Mouse (Mus musculus) lung, postnatal 25 days (tissue): ENCODE measurements around the gene Agpat4.
A peak's percentile ranks its signal among the peaks of the same experiment; 100 is the strongest.

Experiments
- DNase-seq: peaks from one replicate; pipeline ENCODE4 v3.0.0; 2022; ENCODE audit warnings: low spot score

Agpat4 gene

DNA sequence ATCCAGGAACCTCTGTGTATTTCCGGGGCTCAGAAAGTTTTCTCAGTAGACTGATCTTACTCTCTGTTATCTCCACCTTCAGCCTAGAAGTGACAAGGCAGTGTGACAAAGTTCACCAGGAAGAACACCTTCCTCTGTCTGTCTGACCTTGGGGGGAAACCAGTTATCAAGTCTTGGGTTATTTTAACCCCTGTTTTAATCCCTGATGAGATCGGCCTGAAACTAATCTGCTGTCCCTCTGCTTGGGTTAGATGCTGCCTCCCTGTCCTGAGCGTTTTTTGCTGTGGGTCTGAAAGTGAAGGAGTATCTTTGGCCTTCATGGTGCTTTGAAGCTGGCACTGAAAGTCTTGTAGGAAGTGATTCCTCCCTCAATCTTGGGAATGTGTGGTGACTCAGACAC is 4.7 kb downstream of the Agpat4 start:
- no peak for DNase-seq

DNA sequence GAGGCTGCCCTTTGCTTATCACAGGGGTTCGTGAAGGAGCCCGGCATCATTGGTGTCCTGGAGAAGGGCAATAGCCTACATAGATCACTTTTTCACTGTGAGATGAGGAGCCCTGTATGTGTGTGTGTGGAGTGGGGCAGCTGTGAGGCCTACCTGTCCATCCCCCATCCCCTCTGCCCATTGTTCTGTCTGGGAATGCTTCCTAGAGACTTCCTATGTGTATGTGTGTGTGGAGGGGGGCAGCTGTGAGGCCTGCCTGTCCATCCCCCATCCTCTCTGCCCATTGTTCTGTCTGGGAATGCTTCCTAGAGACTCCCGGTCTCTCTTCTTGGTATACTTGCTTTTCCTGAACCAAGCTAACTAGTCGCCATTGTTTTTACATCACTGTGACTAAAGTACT is 8.6 kb downstream of the Agpat4 start:
- DNase-seq: no peak

DNA sequence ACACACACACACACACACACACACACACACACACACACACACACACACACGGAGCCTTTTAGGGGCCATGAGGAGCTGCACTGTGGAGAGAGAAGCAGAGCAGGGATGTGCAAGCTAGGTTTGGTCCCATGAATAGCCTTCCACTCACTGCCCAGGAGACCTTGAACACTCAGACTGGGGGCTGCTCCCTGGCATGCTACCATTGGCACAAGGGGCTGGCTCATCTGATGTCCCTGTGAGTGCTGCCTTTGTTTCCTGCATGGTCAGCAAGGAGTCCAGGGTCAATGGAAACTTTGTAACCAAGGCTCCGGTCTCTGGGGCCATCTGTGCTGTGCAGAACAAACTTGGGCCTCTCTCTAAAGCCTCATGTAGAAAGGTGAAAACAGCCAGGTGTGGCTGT is 10.5 kb downstream of the Agpat4 start:
- no peak for DNase-seq

DNA sequence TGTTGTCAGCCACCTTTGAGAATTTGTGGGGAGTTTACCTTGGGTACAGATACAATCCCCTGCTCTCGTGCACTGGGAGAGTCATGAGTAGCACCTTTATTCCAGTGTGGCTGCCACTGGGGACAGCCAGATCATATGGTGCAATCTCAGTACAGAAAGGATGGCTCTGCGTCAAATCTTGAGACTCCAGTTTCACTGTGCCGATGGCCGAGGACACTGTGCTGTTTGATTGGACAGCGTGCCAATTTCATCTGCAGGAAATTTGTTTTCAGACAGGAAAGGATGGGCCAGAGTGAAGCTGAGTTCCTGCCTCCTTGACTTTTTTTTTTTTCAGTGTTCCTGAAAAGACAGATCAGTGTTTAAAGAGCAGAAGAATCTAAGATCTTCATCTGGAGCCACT is 12.7 kb downstream of the Agpat4 start:
- DNase-seq: peak; percentile 69

DNA sequence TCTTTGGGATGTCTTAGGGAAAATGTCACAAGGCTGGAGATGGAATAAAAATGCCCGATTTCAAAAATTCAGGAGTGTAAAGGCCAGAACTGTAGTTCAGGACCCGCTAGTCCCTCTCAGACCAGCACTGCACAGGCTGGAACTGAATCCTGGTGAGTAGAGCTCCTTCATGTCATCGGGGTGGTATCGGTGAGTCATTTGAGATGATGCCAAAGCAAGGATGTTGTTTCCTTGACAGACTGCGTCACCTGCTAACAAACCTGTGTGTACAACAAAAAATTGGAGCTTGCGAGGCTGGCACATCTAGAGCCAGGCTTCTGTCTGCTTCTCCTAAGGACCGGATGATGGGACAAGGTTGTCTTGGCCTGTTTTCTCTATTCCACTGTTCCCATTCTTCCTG is 13.1 kb downstream of the Agpat4 start:
- DNase-seq: no peak

DNA sequence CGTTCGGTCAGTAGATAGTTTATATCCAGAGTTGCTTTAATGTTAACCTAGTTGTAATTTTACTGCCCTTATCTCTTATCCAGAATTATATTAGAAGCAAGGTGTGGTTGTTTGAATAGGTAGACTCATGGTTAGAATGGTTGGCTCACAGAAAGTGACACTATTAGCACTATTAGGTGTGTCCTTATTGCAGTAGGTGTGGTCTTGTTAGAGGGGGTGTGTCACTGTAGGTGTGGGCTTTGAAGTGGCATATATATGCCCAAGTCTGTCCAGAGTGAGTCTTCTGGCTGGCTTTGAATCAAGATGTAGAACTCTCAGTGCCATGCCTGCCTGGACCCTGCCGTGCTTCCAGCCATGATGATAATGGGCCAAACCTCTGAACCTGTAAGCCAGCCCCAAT is 14.4 kb downstream of the Agpat4 start:
- DNase-seq: no peak

DNA sequence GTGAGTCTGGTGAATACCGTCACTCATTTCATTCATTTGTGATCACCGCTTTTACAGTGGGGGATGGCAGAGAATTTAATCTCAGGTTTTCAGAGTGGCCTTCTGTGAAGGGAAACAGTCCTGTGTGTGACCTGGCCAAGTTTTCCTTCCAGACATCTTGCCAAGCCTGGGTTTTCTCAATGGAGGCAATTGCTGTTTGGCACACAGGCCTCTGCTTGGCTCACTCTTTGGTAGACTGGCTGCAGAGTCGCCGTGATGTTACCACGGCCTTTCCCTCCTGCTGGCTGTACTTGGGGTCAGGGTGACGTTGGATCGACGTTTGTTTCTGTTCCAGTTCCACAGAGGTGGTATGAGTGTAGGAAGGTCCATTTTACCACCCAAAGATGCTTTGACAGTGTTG is 15.5 kb downstream of the Agpat4 start:
- DNase-seq: no peak

DNA sequence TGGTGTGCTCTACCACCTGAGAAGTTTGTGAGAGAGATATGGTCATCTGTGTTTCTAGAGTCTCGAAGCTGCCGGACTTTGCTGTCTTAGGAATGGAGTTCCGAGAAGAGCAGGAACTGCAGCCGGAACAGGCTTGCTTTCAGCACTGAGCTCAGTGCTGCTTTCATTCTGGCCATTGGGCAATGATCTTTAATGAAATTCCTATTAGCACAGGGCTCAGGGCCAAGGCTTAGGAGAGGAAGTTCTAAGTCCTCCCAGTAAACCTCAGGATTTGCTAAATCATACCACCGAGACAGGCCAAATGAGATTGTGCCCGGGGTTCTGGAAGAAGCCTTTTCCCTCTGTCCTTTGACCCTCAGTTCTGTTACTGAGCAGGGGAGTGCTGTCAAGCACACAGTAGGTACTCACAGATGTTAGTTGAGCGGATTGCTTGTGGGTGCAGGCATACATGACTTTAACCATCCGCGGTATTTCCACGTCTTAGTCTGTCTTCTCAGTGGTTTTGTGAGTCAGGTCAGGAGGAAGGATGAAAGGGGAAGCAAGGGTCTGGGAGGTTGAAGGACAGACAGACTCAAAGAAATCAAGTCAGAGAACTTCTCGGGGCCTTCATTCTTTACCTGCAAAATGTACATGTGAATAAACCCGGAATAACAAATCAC is 16.6 kb downstream of the Agpat4 start:
- peak; percentile 56 for DNase-seq

DNA sequence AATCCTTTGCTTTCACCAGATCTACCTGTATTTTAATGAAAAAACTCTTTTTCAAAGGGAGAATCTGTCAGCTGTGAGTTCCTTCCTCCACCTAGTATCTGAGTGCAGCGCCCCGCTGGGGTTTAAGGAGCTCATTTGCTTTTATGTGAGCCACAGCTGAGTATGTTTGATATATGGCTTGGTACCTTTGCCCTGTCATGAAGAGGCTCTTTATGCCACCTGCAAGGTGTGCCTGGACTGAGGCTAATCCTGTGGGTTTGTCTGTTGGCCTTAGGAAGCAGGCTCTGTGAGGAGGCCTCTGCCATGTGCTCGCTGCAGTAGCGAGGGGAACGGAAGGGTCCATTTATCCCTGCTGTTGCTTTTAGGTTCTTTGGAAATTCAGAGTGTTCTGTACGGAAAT is 19.9 kb downstream of the Agpat4 start:
- no peak for DNase-seq

DNA sequence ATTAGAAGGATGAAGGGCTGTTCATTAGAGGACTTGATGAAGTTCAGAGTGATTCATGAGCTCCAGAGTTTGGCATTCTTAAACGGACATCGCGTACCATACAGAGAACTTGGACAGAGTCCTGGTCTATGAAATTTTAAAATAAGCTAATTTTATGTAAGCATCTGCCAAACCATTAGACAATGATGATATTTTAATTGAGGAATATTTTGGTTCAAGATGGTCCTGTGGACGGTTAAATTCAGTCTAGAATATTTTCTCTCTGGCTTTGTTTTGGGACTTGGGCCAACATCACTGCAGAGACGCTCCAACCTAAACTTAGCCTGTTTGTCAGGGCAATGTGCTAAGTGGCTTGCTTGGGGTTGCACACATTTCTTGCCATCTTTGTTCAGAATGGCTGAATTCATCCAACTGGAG is 25.5 kb downstream of the Agpat4 start:
- DNase-seq: no peak

DNA sequence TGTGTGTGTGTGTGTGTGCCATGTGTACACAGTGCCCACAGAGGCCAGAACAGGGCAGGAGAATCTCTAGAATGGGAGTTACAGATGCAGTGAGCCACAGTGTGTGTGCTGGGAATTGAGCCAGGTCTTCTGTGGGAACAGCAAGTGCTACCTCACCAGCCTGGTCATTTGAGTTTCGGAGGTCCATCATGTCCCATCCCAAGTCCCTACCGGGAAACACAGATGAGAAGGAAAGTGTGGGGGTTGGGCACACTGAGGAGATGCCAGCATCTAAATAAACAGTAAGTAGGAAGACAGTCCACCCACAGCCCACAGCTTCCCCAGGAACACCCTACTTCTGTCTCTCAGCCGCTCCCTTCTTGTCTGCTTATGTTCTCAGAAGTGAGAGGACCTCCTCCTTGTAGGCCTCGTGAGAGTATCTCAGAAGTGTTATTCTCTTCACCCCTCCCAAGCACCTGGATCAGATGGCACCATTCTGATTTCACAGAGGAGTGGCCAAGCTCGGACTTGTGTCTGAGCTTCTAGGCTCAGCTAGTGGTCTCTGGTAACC is 27.7 kb downstream of the Agpat4 start:
- DNase-seq: peak; percentile 70

DNA sequence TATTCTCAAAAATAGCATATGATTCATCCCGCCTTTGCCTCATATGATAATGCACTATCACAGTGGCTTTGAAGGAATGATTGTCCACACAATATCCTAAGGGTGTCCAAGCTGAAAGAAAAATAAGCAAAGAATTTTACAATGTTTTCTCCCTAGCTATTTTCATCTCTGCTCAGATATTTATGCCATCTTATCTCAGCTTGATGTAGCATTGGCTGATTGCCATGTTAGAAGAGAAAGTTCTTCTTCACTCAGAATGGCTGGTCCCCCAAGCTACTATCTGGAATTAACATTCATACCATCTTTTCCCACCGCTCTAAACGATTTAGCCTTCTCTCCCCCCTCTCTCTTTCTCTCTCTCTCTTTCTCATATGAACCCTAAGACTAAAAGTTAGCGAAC is 29.3 kb downstream of the Agpat4 start:
- no peak for DNase-seq

DNA sequence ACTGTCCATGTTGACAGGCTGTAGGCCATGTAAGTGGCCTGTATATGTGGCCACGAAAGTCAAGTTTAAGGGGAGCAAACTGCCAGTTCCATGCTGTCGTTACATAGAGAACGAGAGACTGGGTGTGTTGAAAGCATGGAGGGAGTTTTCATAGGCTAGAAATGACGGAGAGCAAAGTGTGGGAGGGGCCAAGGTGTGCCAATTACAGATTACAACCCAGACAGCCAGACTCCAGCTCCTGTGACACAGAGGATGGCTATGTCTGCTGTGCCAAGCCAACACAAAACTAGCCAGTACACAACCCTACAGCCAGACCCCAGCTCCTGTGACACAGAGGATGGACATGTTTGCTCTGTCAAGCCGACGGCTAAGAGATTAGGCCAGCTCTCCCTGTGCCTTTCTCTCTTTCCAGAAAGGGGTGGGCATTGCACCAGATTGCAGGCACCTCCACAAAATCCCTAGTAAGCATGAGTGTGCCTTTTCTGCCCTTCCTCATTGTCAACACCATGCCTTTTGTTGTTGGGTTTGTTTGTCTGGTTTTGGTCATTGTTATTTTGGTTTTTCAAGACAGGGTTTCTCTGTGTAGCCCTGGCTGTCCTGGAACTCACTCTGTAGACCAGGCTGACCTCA is 30.8 kb downstream of the Agpat4 start:
- DNase-seq: no peak

DNA sequence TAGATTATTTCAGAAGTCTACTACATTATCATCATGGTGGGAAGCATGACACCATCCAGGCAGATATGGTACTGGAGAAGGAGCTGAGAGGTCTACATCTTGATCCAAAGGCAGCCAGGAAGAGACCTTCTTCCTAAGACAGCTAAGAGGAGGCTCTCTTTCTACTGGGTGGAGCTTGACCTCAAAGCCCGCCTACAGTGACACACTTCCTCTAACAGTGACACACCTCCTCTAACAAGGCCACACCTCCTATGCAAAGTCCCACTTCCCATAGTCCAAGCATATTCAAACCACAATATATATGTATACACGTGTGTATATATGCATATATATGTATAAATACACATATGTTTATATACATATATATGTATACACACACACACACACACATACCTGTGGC is 32.5 kb downstream of the Agpat4 start:
- no peak for DNase-seq

DNA sequence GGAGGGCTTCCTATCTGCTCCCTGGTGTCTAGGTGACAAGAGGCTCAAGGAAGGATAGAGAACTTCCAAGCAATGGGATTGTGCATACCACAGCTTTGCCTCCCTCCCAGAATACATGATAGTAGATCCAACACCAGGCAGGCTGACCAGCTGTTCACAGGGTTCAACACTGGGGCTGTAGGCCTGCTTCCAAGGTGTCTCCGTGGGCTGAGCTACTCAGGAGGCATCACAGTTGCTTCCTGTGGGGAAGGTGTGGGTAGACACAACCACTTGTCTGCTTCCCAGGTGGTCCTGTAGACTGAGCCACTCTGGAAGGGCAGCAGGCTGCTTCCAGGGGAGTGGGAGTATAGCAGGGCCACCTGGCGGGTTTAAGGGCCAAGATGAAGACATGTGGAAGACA is 35.8 kb downstream of the Agpat4 start:
- no peak for DNase-seq

DNA sequence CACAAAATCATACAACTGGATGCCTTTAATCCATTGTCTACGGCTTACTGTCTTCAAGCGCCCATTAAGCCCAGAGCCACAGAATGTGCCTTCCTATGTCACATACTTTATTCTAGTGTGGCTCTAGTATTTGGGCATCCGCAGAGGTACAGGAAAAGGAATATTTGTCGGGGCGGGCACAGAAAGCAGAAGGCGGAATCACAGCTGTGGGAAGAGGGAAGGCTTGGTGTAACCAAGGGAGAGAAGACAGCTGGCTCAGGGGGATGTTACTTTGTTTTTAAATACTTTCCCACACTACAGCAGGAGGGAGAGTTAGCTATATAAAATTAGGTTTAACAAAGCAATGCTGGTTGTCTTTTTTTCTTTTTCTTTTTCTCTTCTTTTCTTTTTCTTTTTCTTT is 36.7 kb downstream of the Agpat4 start:
- no peak for DNase-seq

DNA sequence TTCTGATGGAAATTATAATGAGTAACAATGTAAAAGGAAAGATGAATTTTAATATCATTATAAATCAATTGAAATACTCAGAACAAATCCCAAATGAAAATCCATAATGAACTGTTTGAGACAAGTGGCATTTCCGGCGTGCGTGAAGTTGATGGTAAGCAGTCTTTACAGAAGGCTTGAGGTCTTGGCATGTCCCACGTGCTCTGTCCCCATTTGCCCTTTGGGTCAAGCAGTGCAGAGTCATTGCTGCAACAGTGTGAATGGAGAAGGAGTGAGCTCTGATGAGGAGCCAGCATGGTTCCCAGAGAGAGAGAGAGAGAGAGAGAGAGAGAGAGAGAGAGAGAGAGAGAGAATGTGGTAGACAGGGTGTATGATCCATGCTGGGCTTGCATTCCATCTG is 37.4 kb downstream of the Agpat4 start:
- DNase-seq: peak; percentile 35

DNA sequence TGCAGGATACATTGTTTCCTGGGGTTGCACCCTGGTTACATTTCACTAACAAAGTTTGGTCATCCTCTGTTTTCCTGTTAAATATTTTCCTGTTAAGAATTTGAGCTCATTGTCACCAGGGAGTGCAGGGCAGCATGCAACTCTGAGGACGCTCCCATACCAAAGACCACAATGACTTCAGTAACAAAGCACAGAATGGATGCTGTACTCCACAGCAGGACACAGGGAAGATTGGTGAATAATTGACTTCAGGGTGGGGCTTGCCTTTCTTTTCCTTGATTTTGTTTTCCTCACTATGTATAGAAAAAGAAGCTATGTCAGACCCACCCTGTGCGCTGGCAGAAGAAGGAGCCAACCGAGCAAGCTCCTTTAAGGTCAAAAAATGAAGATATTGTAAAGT is 38.2 kb downstream of the Agpat4 start:
- no peak for DNase-seq

DNA sequence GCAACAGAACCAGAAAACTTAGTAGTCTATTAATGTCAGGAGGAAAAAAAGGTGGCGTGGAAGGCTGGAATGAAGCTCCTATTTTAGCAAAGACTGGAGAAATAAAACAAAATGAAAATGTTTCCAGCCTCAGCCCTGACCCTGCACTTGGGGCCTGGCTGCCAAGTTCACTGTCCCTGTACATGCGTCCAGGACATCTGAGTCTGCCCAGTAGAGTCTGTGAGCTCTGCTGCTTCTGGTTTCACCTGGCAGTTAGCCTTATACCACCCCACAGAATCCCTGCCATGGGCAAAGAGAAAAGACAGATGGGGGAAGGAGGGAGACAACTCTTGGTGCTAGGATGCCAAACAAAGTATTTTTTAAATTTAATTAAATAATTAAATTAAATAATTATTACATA is 38.7 kb downstream of the Agpat4 start:
- DNase-seq: no peak

DNA sequence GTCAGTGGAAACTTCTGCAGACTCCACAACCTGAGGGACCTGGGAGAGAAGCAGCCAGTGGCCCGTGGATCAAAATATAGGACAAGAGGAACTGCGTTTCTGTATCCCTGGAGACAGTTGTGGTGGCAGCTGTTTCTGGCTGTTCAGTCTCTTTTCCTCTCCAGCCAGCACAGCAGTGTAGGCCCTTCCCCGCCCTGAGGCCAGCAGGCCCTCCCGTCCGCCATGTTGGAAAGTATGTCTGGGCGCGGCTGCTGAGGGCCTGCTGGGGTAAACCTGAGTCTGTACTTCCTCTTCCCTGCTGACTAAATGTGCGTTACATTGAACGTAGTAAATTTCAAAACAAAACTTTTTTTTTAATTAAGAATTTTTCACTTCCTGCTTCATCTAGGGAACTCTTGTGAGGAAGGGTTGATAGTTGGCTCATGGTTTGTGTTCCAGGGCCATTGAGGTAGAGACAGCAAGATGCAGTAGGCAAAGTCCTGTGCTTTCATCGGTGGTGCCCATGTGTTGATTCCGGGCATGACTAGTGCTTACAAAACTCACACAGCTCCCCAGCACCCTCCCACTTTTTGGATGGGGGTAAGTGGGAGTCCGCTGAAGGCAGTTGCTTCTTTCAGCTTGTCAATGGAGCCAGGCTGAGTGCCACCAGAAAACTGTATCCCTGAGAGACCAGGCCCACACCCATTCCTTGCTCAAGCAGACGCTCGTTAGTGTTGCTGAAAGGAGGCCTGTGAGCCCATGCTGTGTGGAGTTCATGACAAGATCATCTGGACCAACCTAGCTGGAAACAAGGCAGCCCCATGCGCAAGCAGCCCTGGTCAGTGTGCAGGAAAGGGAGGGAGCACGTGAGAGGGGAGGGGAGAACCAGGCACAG is 40.9 kb downstream of the Agpat4 start:
- DNase-seq: peak; percentile 33

DNA sequence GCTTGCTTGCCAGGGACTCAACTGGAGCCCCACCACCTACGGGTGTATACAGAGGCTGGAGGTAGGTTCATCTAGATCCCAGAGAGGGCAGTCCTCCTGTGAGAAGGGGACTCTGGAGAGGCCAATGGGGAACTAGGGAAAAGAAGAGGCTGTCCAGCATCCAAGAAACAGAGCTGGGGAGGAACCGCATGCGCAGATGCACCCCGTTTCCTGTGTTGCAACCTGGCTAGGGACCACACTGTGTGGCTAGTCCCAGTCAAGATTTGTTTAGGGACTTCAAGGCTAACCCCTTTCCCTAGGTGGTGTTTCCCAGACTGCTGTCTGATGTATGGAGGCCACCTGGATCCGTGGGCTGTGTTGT is 41.5 kb downstream of the Agpat4 start:
- no peak for DNase-seq

DNA sequence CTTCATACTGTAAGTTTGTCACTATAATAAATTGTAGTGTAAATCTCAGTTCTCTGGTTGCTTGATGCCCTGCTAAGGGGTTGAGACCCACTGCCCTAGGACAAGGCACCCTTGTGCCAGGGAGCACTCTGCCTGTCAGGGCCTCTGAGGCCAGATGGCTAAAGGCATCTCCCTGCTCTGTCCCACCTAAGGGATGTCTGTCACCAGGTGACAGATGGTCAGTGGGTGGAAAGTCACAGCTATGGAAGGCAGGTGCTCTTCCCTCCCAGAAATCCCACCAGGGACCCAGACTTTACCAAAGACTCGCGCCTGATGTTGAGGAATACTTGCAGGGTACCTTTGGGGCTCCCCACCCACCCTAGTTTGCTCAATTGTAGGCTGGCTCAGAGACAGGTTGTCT is 42.0 kb downstream of the Agpat4 start:
- DNase-seq: no peak
